Mouse (Mus musculus) liver, embryonic 12.5 days (tissue): ENCODE data around the gene Ddit4. TPM values are rescaled to one million over a fixed set of nuclear protein-coding genes. Genes with fewer than 3 reads are reported as not detected.

Source experiments
- ATAC-seq: fragments of 200-750 bp; cut with Nextera tagmentation; 2 replicates; pipeline ENCODE4 v1.8.0; 2017; ENCODE audit warnings: moderate number of reproducible peaks, mild to moderate bottlenecking, moderate library complexity
- H3K27ac ChIP-seq: fragments of 300-500 bp; sonication (generic); 2 replicates; pipeline ENCODE4 v1.5.1; 2016; ENCODE audit warnings: mild to moderate bottlenecking
- H3K27me3 ChIP-seq: fragments of 300-500 bp; sonication (generic); replicated peaks from 2 replicates; pipeline ENCODE4 v1.6.1; 2016; ENCODE audit warnings: mild to moderate bottlenecking, moderate library complexity
- H3K36me3 ChIP-seq: fragments of 300-500 bp; sonication (generic); 2 replicates; pipeline ENCODE4 v1.6.1; 2016; ENCODE audit warnings: mild to moderate bottlenecking, moderate library complexity
- H3K4me1 ChIP-seq: fragments of 300-500 bp; sonication (generic); 2 replicates; pipeline ENCODE4 v1.6.1; 2016
- H3K4me2 ChIP-seq: fragments of 300-500 bp; sonication (generic); 2 replicates; pipeline ENCODE4 v1.6.1; 2016; ENCODE audit warnings: mild to moderate bottlenecking, moderate library complexity
- H3K4me3 ChIP-seq: fragments of 300-500 bp; sonication (generic); 2 replicates; pipeline ENCODE4 v1.5.1; 2016; ENCODE audit warnings: mild to moderate bottlenecking, moderate library complexity
- H3K9ac ChIP-seq: fragments of 300-500 bp; sonication (generic); 2 replicates; pipeline ENCODE4 v1.6.1; 2016; ENCODE audit warnings: mild to moderate bottlenecking, moderate library complexity
- H3K9me3 ChIP-seq: fragments of 300-500 bp; sonication (generic); replicated peaks from 2 replicates; pipeline ENCODE4 v1.6.1; 2016; ENCODE audit warnings: mild to moderate bottlenecking, moderate library complexity
- WGBS: fragments of 180-500 bp; shearing (Covaris S2); methylation state at CpG from one replicate; pipeline ENCODE4 v1.1.7; 2016; ENCODE audit not compliant: insufficient replicate concordance; 5-methylcytosine and 5-hydroxymethylcytosine counted together
- polyA plus RNA-seq: library from polyadenylated mRNA; unstranded; fragments of >200 nt; fragmentation: Nextera tagmentation; extraction: Ambion mirVana; gene quantifications from 2 replicates; pipeline ENCODE4 v1.2.1, GENCODE M21; 2016

The Ddit4 gene
- polyA plus RNA-seq, 1 experiment from 2014 or later = 5.4 TPM

GRCm38 (mm10) chr10:59909357-59909847, 42.2 kb downstream of the Ddit4 start:
- no peaks in the 10 kb centered on the region for H3K36me3 ChIP-seq
- peaks cover 47% of the 10 kb centered on the region for H3K4me1 ChIP-seq
- WGBS = 9% methylated on average over 14 of the region's 14 CpGs
- peak overlapping the region; percentile 40; the same call in 1 of the 2 replicates for H3K27ac ChIP-seq
- no peak for ATAC-seq
- H3K4me3 ChIP-seq = no peak overlapping the region
- H3K27me3 ChIP-seq = peaks cover 54% of the 10 kb centered on the region
- peak overlapping the region; percentile 44 for H3K4me2 ChIP-seq
- no peaks in the 10 kb centered on the region for H3K9me3 ChIP-seq
- no peak overlapping the region for H3K9ac ChIP-seq

GRCm38 (mm10) chr10:59908776-59909315, 42.8 kb downstream of the Ddit4 start:
- Histone ChIP-seq H3K4me2 (peak overlapping the region; percentile 44), H3K9ac (no peak overlapping the region), H3K4me1 (peaks cover 47% of the 10 kb centered on the region), H3K9me3 (no peaks in the 10 kb centered on the region), H3K27ac (peak overlapping the region; percentile 58; the same call in 1 of the 2 replicates), H3K4me3 (no peak overlapping the region), H3K36me3 (no peaks in the 10 kb centered on the region), H3K27me3 (peaks cover 54% of the 10 kb centered on the region)
- no peak for ATAC-seq
- whole genome bisulfite sequencing = 20% methylated on average over 7 of the region's 7 CpGs

DNA sequence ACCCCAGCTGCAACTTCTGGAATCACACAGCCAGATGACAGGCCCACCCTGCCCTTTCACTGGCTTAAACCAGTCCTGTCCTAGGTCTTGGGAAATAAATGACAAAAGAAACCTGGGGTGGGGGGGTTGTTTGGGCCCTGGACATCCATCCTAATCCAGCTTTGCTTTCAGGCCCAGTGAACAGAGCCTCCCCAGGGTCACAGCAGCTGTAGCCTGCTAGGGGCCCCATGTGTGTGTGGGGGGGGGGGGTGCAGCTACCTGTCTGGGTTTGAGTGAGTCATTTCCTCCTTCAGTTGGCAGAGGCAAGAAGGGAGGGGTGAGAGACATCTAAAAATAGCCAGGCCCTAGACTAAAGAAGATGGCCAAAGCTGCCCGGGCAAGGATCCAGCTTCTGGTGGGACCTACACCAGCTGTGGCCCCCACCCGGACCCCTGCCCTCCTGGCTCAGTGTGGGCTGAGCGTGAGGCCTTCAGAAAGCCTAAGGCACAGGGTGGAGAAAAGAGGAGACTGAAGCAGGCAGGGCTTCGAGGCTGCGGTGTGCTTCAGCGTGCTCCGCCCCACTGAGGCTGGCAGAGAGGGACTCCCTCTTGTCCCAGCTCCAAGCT, 43.8 kb downstream of the Ddit4 start:
- Histone ChIP-seq H3K36me3 (no peaks in the 10 kb centered on the region), H3K4me3 (no peak overlapping the region), H3K4me1 (peaks cover 53% of the 10 kb centered on the region), H3K4me2 (peak overlapping the region; percentile 22; the same call in 1 of the 2 replicates), H3K9ac (peak overlapping the region; percentile 53), H3K27ac (peak overlapping the region; percentile 58), H3K9me3 (no peaks in the 10 kb centered on the region), H3K27me3 (peaks cover 50% of the 10 kb centered on the region)
- peak; percentile 14; the same call in 1 of the 2 replicates for ATAC-seq
- WGBS = 20% methylated on average over 7 of the region's 7 CpGs

DNA sequence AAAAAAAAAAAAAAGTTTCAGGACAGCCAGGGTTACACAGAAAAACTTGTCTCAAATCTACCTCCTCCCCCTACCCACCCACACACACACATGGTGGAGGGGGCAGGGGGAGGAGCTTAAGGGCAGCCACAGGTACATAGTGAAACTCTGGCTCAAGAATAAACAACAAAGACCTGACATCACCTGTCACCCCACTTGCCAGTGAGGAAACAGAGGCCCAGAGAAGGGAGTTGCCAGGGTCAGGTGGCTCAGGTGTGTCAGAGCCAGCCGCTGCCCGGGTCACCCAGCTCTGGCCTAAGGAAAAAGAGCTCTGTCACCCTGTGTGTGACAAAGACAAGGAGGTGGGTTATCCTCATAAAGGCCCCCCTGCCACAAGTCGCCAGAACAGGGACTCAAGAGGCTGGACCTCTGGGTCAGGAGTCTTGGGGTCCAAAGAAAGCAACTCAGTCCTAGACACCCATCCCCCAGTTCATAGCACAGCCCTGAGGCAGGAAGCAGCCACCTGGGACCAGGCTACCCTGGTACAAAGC, 44.5 kb downstream of the Ddit4 start:
- 67% methylated on average over 3 of the region's 3 CpGs for WGBS

GRCm38 (mm10) chr10:59903170-59903569, 48.5 kb downstream of the Ddit4 start:
- 63% methylated on average over 7 of the region's 7 CpGs for WGBS
- peaks cover 56% of the 10 kb centered on the region for H3K4me1 ChIP-seq
- H3K9ac ChIP-seq = no peak overlapping the region
- peaks cover 4% of the 10 kb centered on the region for H3K27me3 ChIP-seq
- no peak overlapping the region for H3K4me2 ChIP-seq
- no peak for ATAC-seq
- peaks cover 5% of the 10 kb centered on the region for H3K36me3 ChIP-seq
- H3K27ac ChIP-seq = no peak overlapping the region
- no peaks in the 10 kb centered on the region for H3K9me3 ChIP-seq
- H3K4me3 ChIP-seq = no peak overlapping the region

More for the DNA sequence above, 44.5 kb downstream of the Ddit4 start:
- Histone ChIP-seq H3K4me3 (no peak overlapping the region), H3K4me1 (peaks cover 54% of the 10 kb centered on the region), H3K9ac (no peak overlapping the region), H3K4me2 (0 out of 2 replicates have a peak overlapping the region, but pooled peaks have one; percentile 22), H3K36me3 (no peaks in the 10 kb centered on the region), H3K27ac (peak overlapping the region; percentile 58; the same call in 1 of the 2 replicates), H3K9me3 (no peaks in the 10 kb centered on the region), H3K27me3 (peaks cover 44% of the 10 kb centered on the region)
- no peak for ATAC-seq

DNA sequence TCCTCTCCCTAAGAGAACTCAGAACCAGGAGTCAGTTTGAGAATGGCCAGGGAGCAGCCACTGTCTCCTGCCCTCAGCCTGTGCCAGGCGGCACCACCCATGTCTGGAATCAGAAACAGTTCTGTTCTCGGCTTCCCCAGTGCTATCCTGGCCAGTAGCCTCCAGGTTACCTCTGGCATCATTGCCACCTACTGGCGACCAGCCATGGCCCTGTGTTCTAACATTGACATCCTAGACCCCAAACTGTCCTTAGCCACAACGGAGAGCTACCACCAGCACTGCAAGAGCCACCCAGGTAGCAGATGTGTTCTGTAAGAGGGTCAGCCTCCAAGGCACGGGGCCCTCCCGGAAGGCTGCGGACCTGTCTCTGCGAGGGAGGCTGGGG, 49.0 kb downstream of the Ddit4 start:
- H3K4me3 ChIP-seq = no peak overlapping the region
- no peak overlapping the region for H3K27ac ChIP-seq
- peaks cover 11% of the 10 kb centered on the region for H3K36me3 ChIP-seq
- H3K9me3 ChIP-seq = no peaks in the 10 kb centered on the region
- no peak for ATAC-seq
- H3K9ac ChIP-seq = no peak overlapping the region
- peaks cover 55% of the 10 kb centered on the region for H3K4me1 ChIP-seq
- WGBS = 72% methylated on average over 8 of the region's 8 CpGs
- H3K4me2 ChIP-seq = no peak overlapping the region
- H3K27me3 ChIP-seq = no peaks in the 10 kb centered on the region

- Histone ChIP-seq H3K4me2 (no peak overlapping the region), H3K9ac (no peak overlapping the region), H3K9me3 (no peaks in the 10 kb centered on the region), H3K27me3 (no peaks in the 10 kb centered on the region), H3K27ac (peak overlapping the region; percentile 67; the same call in 1 of the 2 replicates), H3K4me1 (peaks cover 55% of the 10 kb centered on the region), H3K36me3 (peaks cover 16% of the 10 kb centered on the region), H3K4me3 (no peak overlapping the region)
- ATAC-seq = no peak
- WGBS = 80% methylated on average over 8 of the region's 8 CpGs
Observed at GRCm38 (mm10) chr10:59901986-59902605, 49.5 kb downstream of the Ddit4 start.

DNA sequence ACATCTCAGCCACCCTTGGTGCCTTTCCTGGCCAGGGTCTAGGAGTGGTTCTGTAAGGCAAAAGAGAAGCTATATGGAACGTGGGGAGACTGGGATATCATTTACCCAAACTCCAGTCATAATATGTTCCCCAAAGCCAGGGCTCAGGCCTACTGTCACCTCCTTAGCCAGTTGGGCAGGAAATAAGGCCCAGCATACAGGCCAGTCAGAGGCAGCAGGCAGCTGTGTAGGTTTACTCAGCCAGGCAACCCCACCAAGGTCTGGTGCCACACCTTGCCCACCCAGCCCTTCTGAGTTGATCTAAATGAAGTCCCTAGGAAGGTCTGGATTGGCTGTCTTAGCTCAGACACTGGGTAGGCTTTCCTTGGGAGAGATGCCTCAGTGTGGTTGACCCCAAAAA, 50.2 kb downstream of the Ddit4 start:
- H3K4me1 ChIP-seq = peaks cover 60% of the 10 kb centered on the region
- H3K9me3 ChIP-seq = no peaks in the 10 kb centered on the region
- ATAC-seq = no peak
- no peak overlapping the region for H3K4me3 ChIP-seq
- 80% methylated on average over 1 of the region's 1 CpGs for WGBS
- peak overlapping the region; percentile 67 for H3K27ac ChIP-seq
- H3K9ac ChIP-seq = no peak overlapping the region
- no peaks in the 10 kb centered on the region for H3K27me3 ChIP-seq
- peaks cover 22% of the 10 kb centered on the region for H3K36me3 ChIP-seq
- H3K4me2 ChIP-seq = no peak overlapping the region

DNA sequence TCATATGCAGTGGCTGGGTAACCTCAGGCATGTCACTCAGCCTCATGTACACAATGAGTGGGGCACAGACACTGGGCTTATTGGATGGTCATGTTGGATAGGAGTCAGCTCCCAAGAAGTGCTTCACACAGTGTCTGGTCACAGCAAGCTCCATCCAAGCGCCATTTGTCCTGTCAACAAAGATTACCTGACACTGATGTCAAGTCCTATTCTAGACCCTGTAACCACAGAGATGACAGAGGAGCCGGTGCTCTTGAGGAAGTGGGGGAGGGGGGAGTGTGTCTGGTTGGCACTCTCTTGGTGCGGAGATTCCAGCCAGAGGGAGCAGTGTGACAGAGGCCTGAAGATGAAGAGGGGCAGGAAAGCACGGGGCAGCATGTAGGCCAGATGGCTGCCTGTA, 50.7 kb downstream of the Ddit4 start:
- Histone ChIP-seq H3K36me3 (peaks cover 27% of the 10 kb centered on the region), H3K4me2 (peak overlapping the region; percentile 74; the same call in 1 of the 2 replicates), H3K4me1 (peaks cover 64% of the 10 kb centered on the region), H3K27me3 (no peaks in the 10 kb centered on the region), H3K27ac (peak overlapping the region; percentile 100), H3K9ac (peak overlapping the region; percentile 81; the same call in 1 of the 2 replicates), H3K4me3 (no peak overlapping the region), H3K9me3 (no peaks in the 10 kb centered on the region)
- 43% methylated on average over 4 of the region's 4 CpGs for WGBS
- ATAC-seq = no peak

DNA sequence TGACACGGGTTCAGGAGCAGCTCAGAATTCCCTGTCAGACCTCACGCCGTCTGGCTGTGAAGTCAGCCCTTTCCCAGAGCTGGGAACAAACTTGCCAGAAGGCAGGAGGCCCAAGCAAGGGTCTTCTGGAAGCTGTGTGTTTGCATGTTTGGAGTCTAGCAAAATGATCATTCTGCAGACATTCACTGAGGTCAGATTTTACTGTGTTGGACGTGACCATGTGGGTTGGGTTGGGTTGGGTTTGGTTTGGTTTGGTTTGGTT, 51.5 kb downstream of the Ddit4 start:
- no peak for ATAC-seq
- H3K9ac ChIP-seq = peak overlapping the region; percentile 81
- no peaks in the 10 kb centered on the region for H3K27me3 ChIP-seq
- H3K9me3 ChIP-seq = no peaks in the 10 kb centered on the region
- peaks cover 36% of the 10 kb centered on the region for H3K36me3 ChIP-seq
- peak overlapping the region; percentile 74 for H3K4me2 ChIP-seq
- H3K27ac ChIP-seq = peak overlapping the region; percentile 100
- H3K4me1 ChIP-seq = peaks cover 67% of the 10 kb centered on the region
- peak overlapping the region; percentile 45; the same call in 1 of the 2 replicates for H3K4me3 ChIP-seq
- 57% methylated on average over 4 of the region's 4 CpGs for WGBS
